Mouse (Mus musculus): ENCODE data around the gene Supt6. TPM values are rescaled to one million over a fixed set of nuclear protein-coding genes. Genes with fewer than 3 reads are reported as not detected.

Supt6 gene
- total and polyA plus RNA-seq, 3 experiments = 39.6 to 93.2 (median 59.8) TPM

- peak; percentile 72 for TF ChIP-seq RAD21 (IDR thresholded peaks at IDR 0.05; ENCODE audit: low read depth, low read length)
- no peak for TF ChIP-seq ETS1 (IDR thresholded peaks at IDR 0.05; ENCODE audit: low read depth, low read length)
- peak; percentile 39; the same call in 1 of the 2 replicates for TF ChIP-seq MYC (IDR thresholded peaks at IDR 0.05; ENCODE audit: low read depth, low read length)
- TF ChIP-seq MXI1 (IDR thresholded peaks at IDR 0.05; ENCODE audit: low read depth, low read length) = no peak; the same call in 1 of the 2 replicates
- peak; percentile 60; the same call in 1 of the 2 replicates for TF ChIP-seq HCFC1 (IDR thresholded peaks at IDR 0.05; ENCODE audit: low read depth, low read length)
- no peak; the same call in 1 of the 2 replicates for TF ChIP-seq RCOR1 (IDR thresholded peaks at IDR 0.05; ENCODE audit: low read depth, low read length)
- TF ChIP-seq CHD2 (IDR thresholded peaks at IDR 0.05; ENCODE audit: low read length) = no peak
- TF ChIP-seq KAT2A (conservative IDR thresholded peaks at IDR 0.05; ENCODE audit: low read depth, low read length) = no peak
- peak; percentile 81 for TF ChIP-seq ZC3H11A (IDR thresholded peaks at IDR 0.05; ENCODE audit: low read depth, low read length)
- TF ChIP-seq UBTF (IDR thresholded peaks at IDR 0.05; ENCODE audit: borderline replicate concordance, insufficient read depth, low read depth, low read length) = no peak
These were observed 86.7 kb downstream of the Supt6 start (continued) for GRCm38 (mm10) chr11:78159096-78159495.

Other genes with a start within 250 kb of the Supt6 start
- 30.1 and 36.7 TPM in 2 replicates for gene Dhrs13, start 213.7 kb downstream of the Supt6 start, total RNA-seq (2012; rRNA removed)
- gene Dhrs13, start 213.7 kb downstream of the Supt6 start, polyA plus RNA-seq (2012; ENCODE audit: insufficient read depth in 1 of 2, insufficient read length in 2 of 2, low read depth in 1 of 2, low replicate concordance in 2 of 2, missing spikeins in 1 of 2) = 10 to 100 TPM in 1 of 2 experiments, not detected in 1; 27.9 TPM
- gene Flot2, start 208.1 kb downstream of the Supt6 start, total RNA-seq (2012; rRNA removed) = 0.08 TPM in 1 of 2 replicates, not detected in the other
- gene Flot2, start 208.1 kb downstream of the Supt6 start, polyA plus RNA-seq (2012; ENCODE audit: insufficient read depth in 1 of 2, insufficient read length in 2 of 2, low read depth in 1 of 2, low replicate concordance in 2 of 2, missing spikeins in 1 of 2) = under 1 TPM in 1 of 2 experiments, not detected in 1; 0.15 TPM
- 39.6 and 43.5 TPM in 2 replicates for gene Eral1, start 165.6 kb downstream of the Supt6 start, total RNA-seq (2012; rRNA removed)
- gene Eral1, start 165.6 kb downstream of the Supt6 start, polyA plus RNA-seq (2012; ENCODE audit: insufficient read depth in 1 of 2, insufficient read length in 2 of 2, low read depth in 1 of 2, low replicate concordance in 2 of 2, missing spikeins in 1 of 2) = 10 to 100 TPM in 1 of 2 experiments, not detected in 1; 38.4 TPM
- 2.4 and 2.5 TPM in 2 replicates for gene Fam222b, start 151.3 kb downstream of the Supt6 start, total RNA-seq (2012; rRNA removed)
- 1 to 10 TPM in 1 of 2 experiments, not detected in 1; 8.1 TPM for gene Fam222b, start 151.3 kb downstream of the Supt6 start, polyA plus RNA-seq (2012; ENCODE audit: insufficient read depth in 1 of 2, insufficient read length in 2 of 2, low read depth in 1 of 2, low replicate concordance in 2 of 2, missing spikeins in 1 of 2)
- gene Traf4, start 80.4 kb downstream of the Supt6 start, total RNA-seq (2012; rRNA removed) = 21.0 and 42.0 TPM in 2 replicates
- gene Traf4, start 80.4 kb downstream of the Supt6 start, polyA plus RNA-seq (2012; ENCODE audit: insufficient read depth in 1 of 2, insufficient read length in 2 of 2, low read depth in 1 of 2, low replicate concordance in 2 of 2, missing spikeins in 1 of 2) = 10 to 100 TPM in 1 of 2 experiments, not detected in 1; 34.4 TPM
- 6.0 and 7.5 TPM in 2 replicates for gene Nek8, start 69.3 kb downstream of the Supt6 start, total RNA-seq (2012; rRNA removed)
- 10 to 100 TPM in 1 of 2 experiments, not detected in 1; 10.1 TPM for gene Nek8, start 69.3 kb downstream of the Supt6 start, polyA plus RNA-seq (2012; ENCODE audit: insufficient read depth in 1 of 2, insufficient read length in 2 of 2, low read depth in 1 of 2, low replicate concordance in 2 of 2, missing spikeins in 1 of 2)
- gene Tlcd1, start 69.3 kb downstream of the Supt6 start, total RNA-seq (2012; rRNA removed) = 16.2 and 28.3 TPM in 2 replicates
- gene Tlcd1, start 69.3 kb downstream of the Supt6 start, polyA plus RNA-seq (2012; ENCODE audit: insufficient read depth in 1 of 2, insufficient read length in 2 of 2, low read depth in 1 of 2, low replicate concordance in 2 of 2, missing spikeins in 1 of 2) = 10 to 100 TPM in 1 of 2 experiments, not detected in 1; 23.3 TPM
- 3,920 and 4,112 TPM in 2 replicates for gene Rpl23a, start 62.4 kb downstream of the Supt6 start, total RNA-seq (2012; rRNA removed)
- 1,000 to 10,000 TPM in 1 of 2 experiments, not detected in 1; 2,892 TPM for gene Rpl23a, start 62.4 kb downstream of the Supt6 start, polyA plus RNA-seq (2012; ENCODE audit: insufficient read depth in 1 of 2, insufficient read length in 2 of 2, low read depth in 1 of 2, low replicate concordance in 2 of 2, missing spikeins in 1 of 2)
- gene Rab34, start 57.6 kb downstream of the Supt6 start, total RNA-seq (2012; rRNA removed) = 20.8 TPM in 2 replicates
- 10 to 100 TPM in 1 of 2 experiments, not detected in 1; 42.9 TPM for gene Rab34, start 57.6 kb downstream of the Supt6 start, polyA plus RNA-seq (2012; ENCODE audit: insufficient read depth in 1 of 2, insufficient read length in 2 of 2, low read depth in 1 of 2, low replicate concordance in 2 of 2, missing spikeins in 1 of 2)
- 0.15 and 0.16 TPM in 2 replicates for gene Proca1, start 52.6 kb downstream of the Supt6 start, total RNA-seq (2012; rRNA removed)
- under 1 TPM in 1 of 2 experiments, not detected in 1; 0.54 TPM for gene Proca1, start 52.6 kb downstream of the Supt6 start, polyA plus RNA-seq (2012; ENCODE audit: insufficient read depth in 1 of 2, insufficient read length in 2 of 2, low read depth in 1 of 2, low replicate concordance in 2 of 2, missing spikeins in 1 of 2)
- gene Sdf2, start 241 bp downstream of the Supt6 start, total RNA-seq (2012; rRNA removed) = 75.5 and 81.4 TPM in 2 replicates
- gene Sdf2, start 241 bp downstream of the Supt6 start, polyA plus RNA-seq (2012; ENCODE audit: insufficient read depth in 1 of 2, insufficient read length in 2 of 2, low read depth in 1 of 2, low replicate concordance in 2 of 2, missing spikeins in 1 of 2) = 10 to 100 TPM in 1 of 2 experiments, not detected in 1; 68.1 TPM
- gene 2610507B11Rik, start 15.8 kb upstream of the Supt6 start, total RNA-seq (2012; rRNA removed) = 80.5 and 85.9 TPM in 2 replicates
- gene 2610507B11Rik, start 15.8 kb upstream of the Supt6 start, polyA plus RNA-seq (2012; ENCODE audit: insufficient read depth in 1 of 2, insufficient read length in 2 of 2, low read depth in 1 of 2, low replicate concordance in 2 of 2, missing spikeins in 1 of 2) = 10 to 100 TPM; 75.8 to 77.6 TPM
- gene BC030499, start 44.9 kb upstream of the Supt6 start, total RNA-seq (2012; rRNA removed) = 0.73 and 1.6 TPM in 2 replicates
- gene BC030499, start 44.9 kb upstream of the Supt6 start, polyA plus RNA-seq (2012; ENCODE audit: insufficient read depth in 1 of 2, insufficient read length in 2 of 2, low read depth in 1 of 2, low replicate concordance in 2 of 2, missing spikeins in 1 of 2) = 1 to 10 TPM in 1 of 2 experiments, not detected in 1; 1.1 TPM
- gene Spag5, start 55.5 kb upstream of the Supt6 start, total RNA-seq (2012; rRNA removed) = 40.1 and 50.9 TPM in 2 replicates
- gene Spag5, start 55.5 kb upstream of the Supt6 start, polyA plus RNA-seq (2012; ENCODE audit: insufficient read depth in 1 of 2, insufficient read length in 2 of 2, low read depth in 1 of 2, low replicate concordance in 2 of 2, missing spikeins in 1 of 2) = 100 to 1,000 TPM in 1 of 2 experiments, 10 to 100 TPM in 1; 77.5 to 274 TPM
- 3.0 and 4.0 TPM in 2 replicates for gene Aldoc, start 77.0 kb upstream of the Supt6 start, total RNA-seq (2012; rRNA removed)
- gene Aldoc, start 77.0 kb upstream of the Supt6 start, polyA plus RNA-seq (2012; ENCODE audit: insufficient read depth in 1 of 2, insufficient read length in 2 of 2, low read depth in 1 of 2, low replicate concordance in 2 of 2, missing spikeins in 1 of 2) = 1 to 10 TPM in 1 of 2 experiments, not detected in 1; 8.1 TPM
- gene Pigs, start 82.4 kb upstream of the Supt6 start, total RNA-seq (2012; rRNA removed) = 27.6 and 28.5 TPM in 2 replicates
- gene Pigs, start 82.4 kb upstream of the Supt6 start, polyA plus RNA-seq (2012; ENCODE audit: insufficient read depth in 1 of 2, insufficient read length in 2 of 2, low read depth in 1 of 2, low replicate concordance in 2 of 2, missing spikeins in 1 of 2) = 10 to 100 TPM; 51.2 to 97.1 TPM
- 61.7 and 63.0 TPM in 2 replicates for gene Unc119, start 97.5 kb upstream of the Supt6 start, total RNA-seq (2012; rRNA removed)
- 100 to 1,000 TPM in 1 of 2 experiments, not detected in 1; 140 TPM for gene Unc119, start 97.5 kb upstream of the Supt6 start, polyA plus RNA-seq (2012; ENCODE audit: insufficient read depth in 1 of 2, insufficient read length in 2 of 2, low read depth in 1 of 2, low replicate concordance in 2 of 2, missing spikeins in 1 of 2)
- not detected in 2 replicates for gene Foxn1, start 140.6 kb upstream of the Supt6 start, total RNA-seq (2012; rRNA removed)
- not detected for gene Foxn1, start 140.6 kb upstream of the Supt6 start, polyA plus RNA-seq (2012; ENCODE audit: insufficient read depth in 1 of 2, insufficient read length in 2 of 2, low read depth in 1 of 2, low replicate concordance in 2 of 2, missing spikeins in 1 of 2)
- gene Slc13a2, start 176.2 kb upstream of the Supt6 start, total RNA-seq (2012; rRNA removed) = not detected in 2 replicates
- not detected for gene Slc13a2, start 176.2 kb upstream of the Supt6 start, polyA plus RNA-seq (2012; ENCODE audit: insufficient read depth in 1 of 2, insufficient read length in 2 of 2, low read depth in 1 of 2, low replicate concordance in 2 of 2, missing spikeins in 1 of 2)
- 7.5 and 11.6 TPM in 2 replicates for gene Slc46a1, start 219.7 kb upstream of the Supt6 start, total RNA-seq (2012; rRNA removed)
- gene Slc46a1, start 219.7 kb upstream of the Supt6 start, polyA plus RNA-seq (2012; ENCODE audit: insufficient read depth in 1 of 2, insufficient read length in 2 of 2, low read depth in 1 of 2, low replicate concordance in 2 of 2, missing spikeins in 1 of 2) = 1 to 10 TPM in 1 of 2 experiments, not detected in 1; 8.3 TPM